Mouse (Mus musculus): ENCODE results near the gene Cib2. TPM values are rescaled to one million over a fixed set of nuclear protein-coding genes. Genes with fewer than 3 reads are reported as not detected.

Cib2 gene
- polyA plus RNA-seq, 1 experiment from 2014 or later: 15.3 TPM

DNA sequence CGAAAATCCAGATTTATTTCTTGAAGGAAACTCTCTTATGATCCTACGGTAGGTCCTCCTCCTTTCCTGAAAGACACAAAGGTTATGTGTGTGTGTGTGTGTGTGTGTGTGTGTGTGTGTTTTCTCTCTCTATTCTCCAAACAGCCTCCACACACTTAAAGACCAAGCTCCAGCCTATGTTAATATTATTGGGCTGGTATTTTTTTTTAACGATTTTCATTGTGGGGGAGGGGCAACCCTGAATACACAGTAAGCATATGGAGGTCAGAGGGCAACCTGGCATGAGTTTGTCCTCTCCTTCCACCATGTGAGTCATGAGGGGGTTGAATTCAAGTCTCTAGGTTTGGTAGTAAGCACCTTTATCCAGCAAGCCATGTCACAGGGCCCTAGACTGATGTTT, 60.2 kb downstream of the Cib2 start:
- no peaks in the 10 kb centered on the region for H3K9me3 ChIP-seq (ENCODE audit: control insufficient read depth, low read depth, low read length)
- no peaks in the 10 kb centered on the region for H3K4me1 ChIP-seq (ENCODE audit: control insufficient read depth, insufficient read depth, low read length)
- 79% methylated on average over 3 of the region's 3 CpGs for WGBS
- ATAC-seq (ENCODE audit: insufficient number of reproducible peaks, insufficient read depth, low FRiP score, low read depth): no peak
- H3K27me3 ChIP-seq (ENCODE audit: control insufficient read depth, insufficient read depth, low read length): 0 out of 2 replicates have a peak, but pooled peaks cover 3% of the 10 kb centered on the region
- no peak overlapping the region for H3K27ac ChIP-seq (ENCODE audit: low read length)
- no peaks in the 10 kb centered on the region for H3K36me3 ChIP-seq (ENCODE audit: control insufficient read depth, insufficient read depth, low read length)
- no peak overlapping the region for H3K4me2 ChIP-seq (replicated peaks; ENCODE audit: low read depth, low read length)
- H3K9ac ChIP-seq (replicated peaks; ENCODE audit: low read depth, low read length): no peak overlapping the region
- H3K4me3 ChIP-seq (ENCODE audit: low read depth, low read length): no peak overlapping the region

DNA sequence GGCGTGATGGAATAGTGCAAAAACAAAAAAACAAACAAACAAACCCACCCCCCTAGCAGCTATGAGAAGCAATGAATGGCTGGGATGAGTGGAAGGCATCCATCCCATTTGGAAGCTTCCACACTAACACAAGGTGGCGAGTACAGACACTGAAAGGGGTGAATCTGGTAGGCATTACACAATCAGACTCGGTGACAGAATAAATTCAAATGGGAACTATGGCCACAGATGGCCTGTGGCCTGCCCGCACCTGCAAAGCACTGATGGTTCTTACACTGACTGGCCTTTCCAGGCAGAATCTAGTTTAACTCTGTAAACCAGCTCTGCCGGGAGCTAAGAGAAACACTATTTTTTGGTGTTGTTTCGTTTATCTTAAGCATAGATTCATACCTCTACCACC, 60.7 kb downstream of the Cib2 start:
- Histone ChIP-seq H3K36me3 (ENCODE audit: control insufficient read depth, insufficient read depth, low read length) (no peaks in the 10 kb centered on the region), H3K9me3 (ENCODE audit: control insufficient read depth, low read depth, low read length) (no peaks in the 10 kb centered on the region), H3K4me1 (ENCODE audit: control insufficient read depth, insufficient read depth, low read length) (no peaks in the 10 kb centered on the region), H3K27me3 (ENCODE audit: control insufficient read depth, insufficient read depth, low read length) (0 out of 2 replicates have a peak, but pooled peaks cover 3% of the 10 kb centered on the region), H3K27ac (ENCODE audit: low read length) (no peak overlapping the region), H3K9ac (replicated peaks; ENCODE audit: low read depth, low read length) (no peak overlapping the region), H3K4me3 (ENCODE audit: low read depth, low read length) (no peak overlapping the region), H3K4me2 (replicated peaks; ENCODE audit: low read depth, low read length) (no peak overlapping the region)
- 87% methylated on average over 6 of the region's 6 CpGs for WGBS
- ATAC-seq (ENCODE audit: insufficient number of reproducible peaks, insufficient read depth, low FRiP score, low read depth): no peak

Other genes starting within 250 kb of the Cib2 start
- 7.0 and 7.2 TPM in 2 replicates for gene Dmxl2, start 58.6 kb downstream of the Cib2 start, polyA plus RNA-seq (2014; fragmentation: Nextera tagmentation; extraction: Ambion mirVana)
- gene Sh2d7, start 21.2 kb downstream of the Cib2 start, polyA plus RNA-seq (2014; fragmentation: Nextera tagmentation; extraction: Ambion mirVana): not detected in 2 replicates
- 99.6 and 108 TPM in 2 replicates for gene Idh3a, start 26.1 kb upstream of the Cib2 start, polyA plus RNA-seq (2014; fragmentation: Nextera tagmentation; extraction: Ambion mirVana)
- gene Acsbg1, start 101.7 kb upstream of the Cib2 start, polyA plus RNA-seq (2014; fragmentation: Nextera tagmentation; extraction: Ambion mirVana): 0.74 and 0.78 TPM in 2 replicates
- 4.7 and 6.2 TPM in 2 replicates for gene Dnaja4, start 138.7 kb upstream of the Cib2 start, polyA plus RNA-seq (2014; fragmentation: Nextera tagmentation; extraction: Ambion mirVana)
- gene Wdr61, start 174.3 kb upstream of the Cib2 start, polyA plus RNA-seq (2014; fragmentation: Nextera tagmentation; extraction: Ambion mirVana): 169 and 175 TPM in 2 replicates
- gene Crabp1, start 204.5 kb upstream of the Cib2 start, polyA plus RNA-seq (2014; fragmentation: Nextera tagmentation; extraction: Ambion mirVana): 99.4 and 126 TPM in 2 replicates

Data from stomach, embryonic 14.5 days (tissue).